Mouse (Mus musculus) E14TG2a.4 (cell line): ENCODE data around the gene Ezr.

ENCODE experiments used
- H3K27me3 ChIP-seq: 2 replicates; pipeline ENCODE4 v1.6.1; 2014; ENCODE audit warnings: low read length, control low read depth; ENCODE audit not compliant: insufficient read depth
- H3K36me3 ChIP-seq: 2 replicates; pipeline ENCODE4 v1.6.1; 2014; ENCODE audit warnings: low read length, control low read depth; ENCODE audit not compliant: insufficient read depth
- H3K4me1 ChIP-seq: replicated peaks from 2 replicates; pipeline ENCODE4 v1.6.1; 2014; ENCODE audit warnings: low read depth, low read length, control low read depth
- H3K4me3 ChIP-seq: replicated peaks from 2 replicates; pipeline ENCODE4 v1.5.1; 2014; ENCODE audit warnings: mild to moderate bottlenecking, low read length
- H3K9me3 ChIP-seq: 2 replicates; pipeline ENCODE4 v1.6.1; 2014; ENCODE audit warnings: low read length, control low read depth
- CTCF ChIP-seq: conservative IDR thresholded peaks from 2 replicates; pipeline ENCODE4 v1.5.1; 2014; ENCODE audit warnings: low read length
- NANOG ChIP-seq: IDR thresholded peaks from 2 replicates; pipeline ENCODE4 v1.6.1; 2014; ENCODE audit warnings: borderline replicate concordance, low read length, mixed read lengths
- POU5F1 ChIP-seq: IDR thresholded peaks from 2 replicates; pipeline ENCODE4 v1.6.1; 2014; ENCODE audit warnings: low read length, borderline replicate concordance

The Ezr gene

DNA sequence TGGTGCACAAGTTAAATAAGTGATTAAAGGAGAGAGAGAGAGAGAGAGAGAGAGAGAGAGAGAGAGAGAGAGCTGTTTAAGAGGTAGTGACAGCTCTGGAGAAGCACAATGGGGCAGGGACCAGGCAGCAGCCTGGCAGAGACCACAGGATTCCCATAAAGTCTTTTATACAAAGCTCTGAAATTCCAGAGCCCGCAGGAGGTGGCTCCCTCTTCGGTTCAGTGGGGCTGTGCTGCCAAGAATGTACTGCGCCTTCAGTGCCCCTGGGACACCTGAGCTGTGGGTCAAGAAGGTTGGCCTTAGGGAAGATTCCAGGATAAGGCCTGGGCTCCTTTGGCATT is 30.2 kb upstream of the Ezr start:
- no peaks in the 10 kb centered on the region for H3K27me3 ChIP-seq
- H3K4me3 ChIP-seq, result no peak overlapping the region
- no peaks in the 10 kb centered on the region for H3K9me3 ChIP-seq
- H3K36me3 ChIP-seq, result no peaks in the 10 kb centered on the region
- peaks cover 37% of the 10 kb centered on the region for H3K4me1 ChIP-seq
- TF ChIP-seq CTCF (no peak), NANOG (no peak), POU5F1 (no peak)

DNA sequence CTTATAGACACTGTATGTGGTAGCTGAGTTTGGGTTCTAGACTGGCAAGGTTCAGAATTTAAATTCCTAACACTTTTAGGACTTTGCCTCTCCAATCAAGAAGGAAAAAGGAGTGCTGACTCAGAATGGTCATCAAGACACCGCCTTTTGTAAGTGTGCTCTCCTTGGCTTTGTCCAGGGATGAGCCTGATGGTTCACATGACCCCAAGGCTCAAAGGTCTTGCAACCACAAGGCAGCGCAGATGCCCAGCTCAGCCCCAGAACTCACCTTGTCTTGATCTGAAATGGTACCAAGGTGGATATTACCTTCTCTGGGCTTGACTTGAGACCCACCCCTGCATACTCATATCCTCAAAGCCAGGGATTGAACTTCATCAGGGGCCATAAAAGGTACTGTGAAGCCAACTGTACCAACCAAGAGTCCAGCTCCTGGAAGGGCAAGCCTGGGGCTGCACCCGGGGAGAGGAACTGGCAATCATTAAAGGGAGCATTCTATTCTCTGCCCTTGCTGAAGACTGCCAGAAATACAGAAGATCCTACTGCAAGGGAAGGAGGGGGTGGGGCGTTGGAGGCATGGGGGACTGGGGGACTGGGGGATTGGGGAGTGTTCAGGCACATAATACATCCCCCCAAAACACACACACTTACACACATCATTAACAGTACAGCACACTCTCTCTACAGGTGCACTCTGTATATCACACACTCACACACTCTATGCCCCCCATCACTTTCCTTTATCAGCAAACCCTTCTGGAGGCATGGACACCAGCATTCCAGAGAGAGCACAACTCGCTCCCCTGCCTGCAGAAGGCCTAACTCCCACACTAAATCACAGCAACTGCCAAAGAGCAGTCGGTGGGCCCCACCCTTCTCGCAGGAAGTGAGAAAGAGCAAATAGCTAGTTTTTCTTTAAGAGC is 29.6 kb upstream of the Ezr start:
- H3K4me1 ChIP-seq, result peaks cover 37% of the 10 kb centered on the region
- no peak overlapping the region for H3K4me3 ChIP-seq
- no peaks in the 10 kb centered on the region for H3K9me3 ChIP-seq
- no peaks in the 10 kb centered on the region for H3K27me3 ChIP-seq
- TF ChIP-seq NANOG, result no peak
- no peak for TF ChIP-seq POU5F1
- no peaks in the 10 kb centered on the region for H3K36me3 ChIP-seq

DNA sequence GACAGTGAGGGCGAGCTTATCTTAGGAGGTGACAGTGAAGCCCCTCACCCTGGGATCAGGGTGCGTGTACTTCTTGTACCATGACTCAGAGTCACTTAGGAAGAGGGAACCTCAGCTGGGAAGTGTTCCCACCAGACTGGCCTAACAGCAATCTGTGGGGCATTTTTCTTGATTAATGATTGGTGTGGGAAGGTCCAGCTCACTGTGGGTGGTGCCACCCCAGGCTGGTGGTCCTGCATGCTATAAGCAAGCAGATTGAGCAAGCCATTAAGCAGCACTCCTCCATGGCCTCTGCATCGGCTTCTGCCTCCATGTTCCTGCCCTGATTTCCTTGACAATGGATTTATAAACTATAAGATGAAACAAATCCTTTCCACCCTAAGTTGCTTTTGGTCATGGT is 26.7 kb upstream of the Ezr start:
- no peaks in the 10 kb centered on the region for H3K27me3 ChIP-seq
- no peak for TF ChIP-seq NANOG
- TF ChIP-seq CTCF, result no peak
- no peak for TF ChIP-seq POU5F1
- H3K4me3 ChIP-seq, result no peak overlapping the region
- no peaks in the 10 kb centered on the region for H3K36me3 ChIP-seq
- no peaks in the 10 kb centered on the region for H3K9me3 ChIP-seq
- peaks cover 27% of the 10 kb centered on the region for H3K4me1 ChIP-seq

DNA sequence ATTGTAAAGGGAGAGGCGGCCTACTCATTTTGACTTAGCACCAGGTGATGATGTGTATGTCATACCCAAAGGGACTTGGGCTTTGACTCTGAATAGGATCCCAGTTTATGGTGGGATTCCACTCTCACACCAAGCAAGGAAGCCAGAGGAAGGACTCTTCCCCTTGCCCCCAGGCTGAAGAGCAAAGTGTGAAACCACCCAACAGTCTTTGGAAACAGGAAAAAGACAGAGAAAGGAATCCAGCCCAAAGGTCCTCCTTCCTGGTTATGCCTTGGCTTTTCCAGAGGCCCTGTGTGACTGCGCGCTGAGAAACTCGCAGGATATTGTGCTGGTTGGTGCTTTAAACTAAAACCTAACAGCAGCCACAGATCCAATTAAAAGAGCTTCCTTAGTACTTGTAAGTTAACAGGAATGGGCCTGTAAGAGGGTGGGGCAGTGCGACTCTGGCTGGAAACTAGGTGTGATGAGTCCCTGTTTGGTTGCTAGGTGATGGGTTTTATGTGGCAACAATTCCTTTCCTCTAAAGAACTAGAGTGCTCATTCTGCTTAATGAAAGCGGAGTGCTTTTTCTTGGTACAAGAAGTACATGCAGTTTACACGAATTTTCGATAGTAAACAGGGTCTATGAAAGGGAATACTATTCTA is 26.1 kb upstream of the Ezr start:
- H3K36me3 ChIP-seq, result no peaks in the 10 kb centered on the region
- no peaks in the 10 kb centered on the region for H3K27me3 ChIP-seq
- no peaks in the 10 kb centered on the region for H3K9me3 ChIP-seq
- TF ChIP-seq POU5F1 (no peak), NANOG (no peak), CTCF (no peak)
- H3K4me3 ChIP-seq, result no peak overlapping the region
- peaks cover 27% of the 10 kb centered on the region for H3K4me1 ChIP-seq

DNA sequence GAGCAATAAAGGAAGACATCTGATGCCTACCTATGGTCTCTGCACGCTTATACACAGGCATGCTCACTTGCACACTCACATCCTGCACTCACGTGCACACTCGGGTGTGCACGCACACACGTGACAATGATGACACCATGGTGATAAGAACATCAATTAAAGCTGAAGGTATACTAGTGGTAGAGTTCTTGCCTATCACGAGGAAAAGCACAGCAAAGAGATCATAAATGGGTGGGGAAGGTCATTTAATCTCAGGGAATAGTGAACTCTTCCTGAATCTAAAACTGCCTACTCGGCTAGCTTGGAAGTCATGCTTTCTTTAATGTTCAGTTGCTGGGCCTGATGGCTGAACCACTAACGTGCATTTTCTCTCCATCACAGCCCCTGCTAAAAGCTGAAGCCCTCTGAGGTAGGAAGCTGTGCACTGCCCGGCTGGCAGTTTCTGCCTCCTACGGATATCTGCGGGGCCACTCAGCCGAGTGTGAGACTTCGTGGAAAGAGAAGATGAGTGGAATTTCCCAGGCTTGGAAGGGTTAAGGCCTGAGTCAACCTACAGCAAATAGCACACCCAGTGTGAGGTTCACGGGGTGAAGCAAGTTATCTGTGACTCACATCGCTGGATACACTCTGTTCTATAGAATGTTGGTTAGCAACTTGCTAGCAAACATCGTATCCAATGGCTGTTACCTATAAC is 25.4 kb upstream of the Ezr start:
- Histone ChIP-seq H3K4me3 (no peak overlapping the region), H3K27me3 (no peaks in the 10 kb centered on the region), H3K9me3 (no peaks in the 10 kb centered on the region), H3K36me3 (no peaks in the 10 kb centered on the region), H3K4me1 (peaks cover 26% of the 10 kb centered on the region)
- TF ChIP-seq NANOG (no peak), CTCF (no peak), POU5F1 (no peak)

DNA sequence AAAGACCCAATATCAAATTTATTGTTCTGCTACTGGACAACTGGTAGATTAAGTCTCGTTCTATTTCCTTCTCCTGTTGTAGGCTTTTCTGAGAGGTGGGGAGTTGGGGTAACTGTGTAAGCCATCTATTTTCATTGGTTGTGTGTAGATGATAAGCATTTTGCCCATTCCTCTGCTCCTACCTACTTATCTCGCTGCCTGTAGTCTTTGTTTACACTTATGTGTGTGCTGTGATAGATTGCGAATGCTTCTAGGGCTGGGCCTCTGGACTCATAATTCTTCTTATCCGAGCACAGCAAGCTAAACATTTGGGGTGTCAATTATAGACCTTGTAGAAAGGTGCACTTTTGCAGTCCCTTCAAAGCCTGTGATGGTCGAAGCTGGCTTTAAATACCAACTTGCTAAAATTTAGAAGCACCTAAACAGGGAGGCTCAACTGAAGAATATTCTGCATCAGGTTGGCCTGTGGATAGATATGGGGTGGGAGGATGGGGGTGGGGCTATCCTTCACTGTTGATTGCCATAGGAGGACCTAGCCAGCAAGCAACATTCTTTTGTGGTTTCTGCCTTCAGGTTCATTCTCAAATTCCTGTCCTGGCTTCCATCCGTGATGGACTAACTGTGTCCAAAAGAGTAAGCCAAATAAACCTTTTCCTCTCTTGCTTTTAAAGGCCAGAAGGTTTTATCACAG is 22.4 kb upstream of the Ezr start:
- Histone ChIP-seq H3K9me3 (peaks cover 9% of the 10 kb centered on the region), H3K4me3 (no peak overlapping the region), H3K36me3 (no peaks in the 10 kb centered on the region), H3K27me3 (no peaks in the 10 kb centered on the region), H3K4me1 (peaks cover 15% of the 10 kb centered on the region)
- TF ChIP-seq POU5F1, result no peak
- TF ChIP-seq NANOG, result no peak
- no peak for TF ChIP-seq CTCF

DNA sequence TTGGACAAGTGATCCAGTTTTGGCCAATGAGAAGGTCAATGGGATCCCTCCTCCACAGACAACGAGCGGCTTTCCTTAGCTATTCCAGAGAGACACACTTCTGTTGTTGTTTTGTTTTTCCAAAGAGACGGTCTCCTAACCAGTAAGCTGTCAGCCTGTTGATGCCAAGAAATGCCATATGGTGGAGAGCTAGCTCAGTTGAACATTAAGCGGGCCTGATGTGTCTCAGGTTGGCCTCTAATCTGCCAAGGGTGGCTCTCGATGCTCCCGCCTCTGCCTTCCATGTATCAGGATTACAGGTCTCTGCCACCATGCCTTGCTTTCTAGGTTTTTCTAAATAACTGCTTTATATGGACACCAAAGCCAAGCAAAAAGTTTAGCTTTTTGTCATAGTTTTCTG is 21.5 kb upstream of the Ezr start:
- H3K27me3 ChIP-seq, result no peaks in the 10 kb centered on the region
- TF ChIP-seq POU5F1, result no peak
- no peak for TF ChIP-seq NANOG
- no peak for TF ChIP-seq CTCF

DNA sequence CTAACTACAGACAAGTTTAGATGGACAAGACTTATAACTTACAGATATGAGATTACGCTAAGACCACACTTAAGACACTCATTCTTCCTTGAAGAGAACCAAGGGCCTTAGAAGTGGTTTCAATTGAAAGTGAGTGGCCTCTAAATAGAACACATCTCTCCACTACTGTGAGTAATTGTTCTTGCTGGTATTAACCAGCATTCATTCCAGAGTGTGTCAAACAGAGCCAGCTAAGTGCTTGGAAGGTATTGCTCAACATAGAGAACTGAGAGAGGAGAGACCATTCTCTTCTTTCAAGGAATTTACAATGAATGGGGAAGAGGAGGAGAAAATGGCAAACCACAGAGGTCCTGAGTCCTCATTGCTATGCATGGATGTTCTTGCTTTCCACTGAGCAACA is 21.0 kb upstream of the Ezr start:
- H3K36me3 ChIP-seq, result no peaks in the 10 kb centered on the region
- H3K4me1 ChIP-seq, result peaks cover 6% of the 10 kb centered on the region
- no peak overlapping the region for H3K4me3 ChIP-seq
- no peak for TF ChIP-seq CTCF
- no peak for TF ChIP-seq POU5F1
- H3K27me3 ChIP-seq, result no peaks in the 10 kb centered on the region
- peaks cover 9% of the 10 kb centered on the region for H3K9me3 ChIP-seq

More for the DNA sequence above, 21.5 kb upstream of the Ezr start:
- Histone ChIP-seq H3K4me1 (peaks cover 11% of the 10 kb centered on the region), H3K9me3 (peaks cover 9% of the 10 kb centered on the region), H3K4me3 (no peak overlapping the region), H3K36me3 (no peaks in the 10 kb centered on the region)
